Mouse (Mus musculus): ENCODE data around the gene AC124502.3. TPM values are rescaled to one million over a fixed set of nuclear protein-coding genes. Genes with fewer than 3 reads are reported as not detected.

The AC124502.3 gene
- polyA plus RNA-seq, 1 experiment from 2014 or later = 3.2 TPM

DNA sequence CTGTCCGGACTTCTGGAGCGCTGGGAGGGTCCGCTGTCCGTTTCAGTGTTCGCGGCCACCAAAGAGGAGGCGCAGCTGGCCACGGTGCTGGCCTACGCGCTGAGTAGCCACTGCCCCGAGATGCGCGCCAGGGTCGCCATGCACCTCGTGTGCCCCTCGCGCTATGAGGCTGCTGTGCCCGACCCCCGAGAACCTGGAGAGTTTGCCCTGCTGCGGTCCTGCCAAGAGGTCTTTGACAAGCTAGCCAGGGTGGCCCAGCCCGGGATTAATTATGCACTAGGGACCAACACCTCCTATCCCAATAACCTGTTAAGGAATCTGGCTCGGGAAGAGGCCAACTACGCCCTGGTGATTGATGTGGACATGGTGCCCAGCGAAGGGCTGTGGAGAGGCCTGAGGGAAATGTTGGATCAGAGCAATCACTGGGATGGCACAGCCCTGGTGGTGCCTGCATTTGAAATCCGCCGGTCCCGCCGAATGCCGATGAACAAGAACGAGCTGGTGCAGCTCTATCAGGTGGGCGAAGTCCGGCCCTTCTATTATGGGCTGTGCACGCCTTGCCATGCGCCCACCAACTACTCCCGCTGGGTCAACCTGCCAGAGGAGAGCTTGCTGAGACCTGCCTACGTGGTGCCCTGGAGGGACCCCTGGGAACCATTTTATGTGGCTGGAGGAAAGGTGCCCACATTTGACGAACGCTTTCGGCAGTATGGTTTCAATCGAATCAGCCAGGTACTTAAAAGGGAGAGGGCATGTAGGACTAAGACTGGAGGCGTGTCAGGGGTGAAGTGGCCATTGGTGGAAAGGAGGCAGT, 817 bp downstream of the AC124502.3 start:
- no peaks in the 10 kb centered on the region for H3K9me3 ChIP-seq
- DNase-seq (ENCODE audit: low spot score) = peak; percentile 25
- peaks cover 20% of the 10 kb centered on the region for H3K36me3 ChIP-seq
- H3K4me1 ChIP-seq (replicated peaks) = peaks cover 44% of the 10 kb centered on the region
- H3K4me3 ChIP-seq = peak overlapping the region; percentile 66
- H3K27ac ChIP-seq = peak overlapping the region; percentile 93
- WGBS = 13% methylated on average over 41 of the region's 41 CpGs
- peaks cover 9% of the 10 kb centered on the region for H3K27me3 ChIP-seq (ENCODE audit: insufficient read depth, poor library complexity, severe bottlenecking)

- Histone ChIP-seq H3K4me3 (peak within 1 kb of the TSS; percentile 66), H3K27ac (peak within 1 kb of the TSS; percentile 81), H3K9me3 (no peaks in the 10 kb centered on the region), H3K4me1 (replicated peaks) (peaks cover 44% of the 10 kb centered on the region), H3K36me3 (peaks cover 33% of the 10 kb centered on the region), H3K27me3 (ENCODE audit: insufficient read depth, poor library complexity, severe bottlenecking) (peaks cover 9% of the 10 kb centered on the region)
- DNase-seq (ENCODE audit: low spot score) = peak; percentile 96
- 8% methylated on average over 40 of the region's 40 CpGs for WGBS
Observed at GRCm38 (mm10) chr19:5040862-5041523, 2.3 kb downstream of the AC124502.3 start, which contains the start of gene Brms1. Brms1 (plus strand) TSS chr19:5041354.

- WGBS = 3% methylated on average over 16 of the region's 16 CpGs
- Histone ChIP-seq H3K36me3 (peaks cover 39% of the 10 kb centered on the region), H3K9me3 (no peaks in the 10 kb centered on the region), H3K4me3 (peak overlapping the region; percentile 66), H3K4me1 (replicated peaks) (peaks cover 44% of the 10 kb centered on the region), H3K27me3 (ENCODE audit: insufficient read depth, poor library complexity, severe bottlenecking) (peaks cover 9% of the 10 kb centered on the region), H3K27ac (peak overlapping the region; percentile 81)
- no peak for DNase-seq (ENCODE audit: low spot score)
Observed at GRCm38 (mm10) chr19:5041588-5041987, 2.9 kb downstream of the AC124502.3 start.

GRCm38 (mm10) chr19:5045531-5045930, 6.8 kb downstream of the AC124502.3 start:
- no peak overlapping the region for H3K27ac ChIP-seq
- peaks cover 15% of the 10 kb centered on the region for H3K27me3 ChIP-seq (ENCODE audit: insufficient read depth, poor library complexity, severe bottlenecking)
- DNase-seq (ENCODE audit: low spot score) = no peak
- H3K9me3 ChIP-seq = no peaks in the 10 kb centered on the region
- H3K4me3 ChIP-seq = no peak overlapping the region
- WGBS = 86% methylated on average over 4 of the region's 4 CpGs
- peaks cover 41% of the 10 kb centered on the region for H3K4me1 ChIP-seq (replicated peaks)
- peaks cover 72% of the 10 kb centered on the region for H3K36me3 ChIP-seq

DNA sequence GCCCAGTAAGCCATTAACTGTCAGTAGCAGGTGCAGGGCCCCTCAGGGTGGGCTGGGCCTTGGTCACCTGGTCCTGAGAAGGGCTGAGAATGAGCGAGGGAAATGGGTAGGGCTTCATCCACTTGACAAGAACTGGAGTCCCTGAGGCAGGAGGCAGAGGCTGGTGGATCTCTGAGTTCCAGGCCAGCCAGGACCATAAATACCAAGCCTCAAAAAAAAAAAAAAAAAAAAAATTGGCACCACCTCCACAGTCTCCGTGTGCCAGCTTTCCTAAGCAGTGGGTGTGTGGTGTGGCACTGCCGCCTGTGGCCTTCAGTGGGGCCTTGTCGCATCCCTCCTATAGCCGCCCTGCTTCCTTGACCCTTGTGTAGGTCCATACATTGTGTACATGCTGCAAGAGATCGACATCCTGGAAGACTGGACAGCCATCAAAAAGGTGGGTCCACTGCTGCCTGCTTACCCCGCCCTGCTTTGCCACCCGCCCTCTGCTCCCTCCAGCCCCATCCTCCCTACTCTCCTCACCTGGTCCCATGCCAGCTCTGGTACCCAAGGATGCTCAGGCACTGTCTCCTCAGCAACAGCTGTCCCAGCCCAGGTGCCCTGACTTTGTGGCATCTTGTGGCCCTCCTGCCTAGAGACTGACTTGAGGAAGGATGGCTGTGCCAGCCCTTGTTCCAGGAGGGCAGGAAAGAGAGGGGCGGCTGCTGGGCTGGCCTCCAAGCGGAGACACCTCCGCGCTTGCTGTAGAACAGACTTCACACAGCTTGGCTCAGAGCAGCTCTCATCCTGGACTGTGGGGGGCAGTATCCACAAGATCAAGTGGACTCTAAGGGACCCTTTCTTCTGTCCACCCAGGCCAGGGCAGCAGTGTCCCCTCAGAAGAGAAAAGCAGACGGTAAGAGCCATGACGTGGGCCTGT, 9.7 kb downstream of the AC124502.3 start:
- no peak for DNase-seq (ENCODE audit: low spot score)
- peaks cover 62% of the 10 kb centered on the region for H3K36me3 ChIP-seq
- WGBS = 86% methylated on average over 14 of the region's 14 CpGs
- no peak overlapping the region for H3K27ac ChIP-seq
- no peaks in the 10 kb centered on the region for H3K9me3 ChIP-seq
- peaks cover 44% of the 10 kb centered on the region for H3K4me1 ChIP-seq (replicated peaks)
- peaks cover 44% of the 10 kb centered on the region for H3K27me3 ChIP-seq (ENCODE audit: insufficient read depth, poor library complexity, severe bottlenecking)
- H3K4me3 ChIP-seq = no peak overlapping the region

DNA sequence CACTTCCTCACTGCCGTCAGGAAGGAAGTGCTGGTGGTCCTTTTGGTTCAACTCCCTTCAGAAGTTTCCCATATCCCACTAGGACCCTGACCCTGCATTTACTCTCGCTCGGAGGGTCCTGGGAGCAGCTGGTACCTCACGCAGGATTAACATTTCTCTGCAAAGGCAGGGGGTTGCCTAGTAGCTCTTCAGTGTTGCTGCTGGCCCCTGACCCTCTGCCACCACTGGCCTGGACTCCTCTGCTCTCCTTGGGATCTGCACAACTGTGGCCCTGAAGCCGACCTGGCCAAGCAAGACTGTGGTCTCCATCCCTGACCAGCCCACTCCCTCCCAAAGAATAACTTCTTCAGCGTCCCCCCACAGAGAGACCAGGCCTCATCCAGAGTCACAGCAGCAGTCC, 10.6 kb downstream of the AC124502.3 start:
- Histone ChIP-seq H3K27me3 (ENCODE audit: insufficient read depth, poor library complexity, severe bottlenecking) (peaks cover 53% of the 10 kb centered on the region), H3K4me1 (replicated peaks) (peaks cover 48% of the 10 kb centered on the region), H3K4me3 (0 out of 2 replicates have a peak overlapping the region, but pooled peaks have one; percentile 4), H3K27ac (no peak overlapping the region; the same call in 1 of the 2 replicates), H3K36me3 (peaks cover 53% of the 10 kb centered on the region), H3K9me3 (no peaks in the 10 kb centered on the region)
- no peak for DNase-seq (ENCODE audit: low spot score)
- WGBS = 77% methylated on average over 6 of the region's 6 CpGs

DNA sequence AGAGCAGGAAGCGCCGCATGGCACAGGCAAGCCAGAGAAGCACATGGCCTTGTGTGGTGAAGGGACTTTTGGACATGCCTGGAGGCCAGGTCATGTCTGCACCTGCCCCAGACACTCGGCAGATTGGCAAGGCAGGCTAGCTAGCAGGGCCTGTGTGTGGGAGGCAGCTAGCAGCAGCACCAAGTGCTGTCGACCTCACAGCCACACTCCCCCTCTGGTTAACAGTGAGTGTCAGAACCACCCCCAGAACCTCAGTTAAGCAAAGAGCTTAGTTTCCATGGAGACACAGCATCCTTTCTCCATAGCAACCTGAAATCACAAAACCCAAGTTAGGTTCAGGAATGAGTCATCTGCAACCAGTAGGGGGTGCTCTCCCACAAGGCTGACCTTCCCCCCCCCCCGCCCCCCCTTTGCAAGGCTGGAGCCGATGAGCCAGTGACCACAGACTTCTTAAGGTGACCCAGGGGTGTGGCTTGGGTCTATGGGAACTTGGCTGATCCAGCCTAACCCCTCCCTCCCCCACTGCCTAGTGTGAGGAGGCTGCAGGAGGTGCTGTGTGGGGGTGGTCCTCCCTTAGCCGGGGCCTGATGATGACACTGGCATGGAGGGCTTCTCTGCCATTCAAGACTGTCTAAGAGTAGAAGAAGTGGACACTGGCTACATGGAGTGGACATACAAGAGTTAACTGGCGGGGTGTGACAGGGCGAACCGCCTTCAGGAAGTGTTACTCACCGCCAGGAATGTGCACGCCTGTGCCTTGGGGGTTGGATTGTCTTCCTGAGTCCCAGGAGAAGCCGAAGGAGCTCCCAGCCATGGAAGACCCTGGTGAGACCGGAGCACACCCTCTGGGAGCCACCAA, 11.6 kb downstream of the AC124502.3 start, which contains the start of gene Rin1:
TSS of gene Rin1 (plus strand) at position 435 of the 859 bp plus-strand sequence.
- peak within 1 kb of the TSS; percentile 38 for H3K4me3 ChIP-seq

GRCm38 (mm10) chr19:5051031-5051430, 12.3 kb downstream of the AC124502.3 start:
- DNase-seq (ENCODE audit: low spot score) = no peak
- 8% methylated on average over 17 of the region's 17 CpGs for WGBS
- Histone ChIP-seq H3K27ac (peak overlapping the region; percentile 41; the same call in 1 of the 2 replicates), H3K4me1 (replicated peaks) (peaks cover 48% of the 10 kb centered on the region), H3K36me3 (peaks cover 38% of the 10 kb centered on the region), H3K27me3 (ENCODE audit: insufficient read depth, poor library complexity, severe bottlenecking) (peaks cover 62% of the 10 kb centered on the region), H3K4me3 (peak overlapping the region; percentile 38), H3K9me3 (no peaks in the 10 kb centered on the region)

More for the DNA sequence above, 11.6 kb downstream of the AC124502.3 start, which contains the start of gene Rin1:
- peak within 1 kb of the TSS; percentile 41 for H3K27ac ChIP-seq
- WGBS = 18% methylated on average over 14 of the region's 14 CpGs
- H3K27me3 ChIP-seq (ENCODE audit: insufficient read depth, poor library complexity, severe bottlenecking) = peaks cover 62% of the 10 kb centered on the region
- peaks cover 46% of the 10 kb centered on the region for H3K36me3 ChIP-seq
- no peaks in the 10 kb centered on the region for H3K9me3 ChIP-seq
- peak; percentile 62 for DNase-seq (ENCODE audit: low spot score)
- H3K4me1 ChIP-seq (replicated peaks) = peaks cover 48% of the 10 kb centered on the region

DNA sequence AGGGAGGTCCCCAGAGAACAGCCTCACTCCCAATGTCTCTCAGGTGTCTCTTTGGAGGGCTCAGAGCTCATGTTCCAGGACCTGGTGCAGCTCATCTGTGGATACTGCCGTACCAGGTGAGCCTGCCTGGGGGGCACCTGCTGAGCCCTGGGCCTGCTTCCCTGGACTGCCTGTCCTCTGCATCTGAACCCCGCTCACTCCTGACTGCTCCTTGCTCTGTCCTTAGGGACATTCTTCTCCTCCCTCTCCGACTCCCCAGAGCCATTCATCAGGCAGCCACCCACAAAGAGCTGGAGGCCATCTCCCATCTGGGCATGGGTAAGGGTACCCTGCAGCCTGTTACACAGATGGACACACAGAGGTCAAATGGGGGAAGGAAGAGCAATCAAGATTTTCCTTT, 12.8 kb downstream of the AC124502.3 start:
- 42% methylated on average over 3 of the region's 3 CpGs for WGBS
- Histone ChIP-seq H3K9me3 (no peaks in the 10 kb centered on the region), H3K4me1 (replicated peaks) (peaks cover 53% of the 10 kb centered on the region), H3K36me3 (peaks cover 34% of the 10 kb centered on the region), H3K27me3 (ENCODE audit: insufficient read depth, poor library complexity, severe bottlenecking) (peaks cover 62% of the 10 kb centered on the region), H3K27ac (peak overlapping the region; percentile 41; the same call in 1 of the 2 replicates), H3K4me3 (peak overlapping the region; percentile 38)
- no peak for DNase-seq (ENCODE audit: low spot score)

DNA sequence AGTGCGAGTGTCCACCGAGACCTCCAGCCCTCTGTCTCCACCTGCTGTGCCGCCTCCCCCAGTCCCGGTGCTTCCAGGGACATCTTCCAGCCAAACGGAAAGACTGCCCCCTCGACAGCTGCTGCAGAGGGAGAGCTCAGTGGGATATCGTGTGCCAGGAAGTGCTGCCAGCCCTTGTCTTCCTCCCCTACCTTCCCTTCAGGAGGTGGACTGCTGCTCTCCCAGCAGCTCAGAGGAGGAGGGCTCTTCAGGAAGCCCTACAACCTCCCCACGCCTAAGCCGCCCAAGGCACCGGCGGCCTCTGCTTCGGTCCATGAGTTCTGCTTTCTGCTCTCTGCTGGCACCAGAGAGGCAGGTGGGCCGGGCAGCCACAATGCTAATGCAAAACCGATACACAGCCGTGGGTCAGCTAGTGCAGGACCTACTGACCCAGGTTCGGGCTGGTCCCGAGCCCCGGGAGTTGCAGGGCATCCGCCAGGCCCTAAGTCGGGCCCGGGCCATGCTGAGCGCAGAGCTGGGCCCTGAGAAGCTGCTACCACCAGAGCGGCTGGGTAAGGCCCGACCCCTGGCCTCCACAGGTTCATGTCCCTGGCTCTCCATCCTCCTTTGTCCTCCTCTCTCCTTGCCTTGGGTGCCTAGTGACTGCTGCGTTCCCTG, 13.6 kb downstream of the AC124502.3 start:
- Histone ChIP-seq H3K27ac (peak overlapping the region; percentile 16; the same call in 1 of the 2 replicates), H3K27me3 (ENCODE audit: insufficient read depth, poor library complexity, severe bottlenecking) (peaks cover 62% of the 10 kb centered on the region)

GRCm38 (mm10) chr19:5052853-5053252, 14.2 kb downstream of the AC124502.3 start:
- Histone ChIP-seq H3K27me3 (ENCODE audit: insufficient read depth, poor library complexity, severe bottlenecking) (peaks cover 67% of the 10 kb centered on the region), H3K4me1 (replicated peaks) (peaks cover 62% of the 10 kb centered on the region)

More for the DNA sequence above, 13.6 kb downstream of the AC124502.3 start:
- 29% methylated on average over 25 of the region's 25 CpGs for WGBS
- peaks cover 60% of the 10 kb centered on the region for H3K4me1 ChIP-seq (replicated peaks)
- H3K4me3 ChIP-seq = peak overlapping the region; percentile 16; the same call in 1 of the 2 replicates
- H3K9me3 ChIP-seq = no peaks in the 10 kb centered on the region
- peaks cover 26% of the 10 kb centered on the region for H3K36me3 ChIP-seq
- DNase-seq (ENCODE audit: low spot score) = no peak

More at GRCm38 (mm10) chr19:5052853-5053252, 14.2 kb downstream of the AC124502.3 start:
- H3K36me3 ChIP-seq = peaks cover 20% of the 10 kb centered on the region
- DNase-seq (ENCODE audit: low spot score) = no peak
- no peak overlapping the region for H3K27ac ChIP-seq
- H3K4me3 ChIP-seq = peak overlapping the region; percentile 16; the same call in 1 of the 2 replicates
- 57% methylated on average over 17 of the region's 17 CpGs for WGBS
- no peaks in the 10 kb centered on the region for H3K9me3 ChIP-seq

Data from hindbrain, embryonic 10.5 days (tissue).